16 mouse cellular contexts compared by ENCODE assay signal in the genomic region with DNA sequence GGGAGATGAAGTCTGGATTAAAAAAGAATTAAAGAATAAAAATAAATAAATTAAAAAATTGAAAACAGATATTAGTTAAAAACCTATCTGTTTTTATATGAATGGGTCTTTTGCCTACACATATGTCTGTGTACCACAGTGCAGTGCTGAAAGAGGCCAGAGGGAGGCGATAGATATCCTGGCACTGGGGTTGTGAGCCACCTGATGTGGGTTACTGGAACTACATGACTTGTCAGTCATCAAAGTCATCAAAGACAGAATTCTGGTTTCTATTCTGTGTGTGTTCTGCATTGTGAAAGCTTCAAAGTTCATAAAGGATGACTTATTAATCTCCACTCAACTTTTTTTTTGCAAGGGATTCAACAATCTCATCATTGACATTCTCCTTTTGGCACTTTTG. TPM values are rescaled to one million over a fixed set of nuclear protein-coding genes. Genes with fewer than 3 reads are reported as not detected.
DNase-seq lines count a peak whose midpoint lies in the region; ATAC-seq and TF ChIP-seq lines count a peak whose summit lies in the region.
"Had no signal": no experiment of that assay in that cellular context is flagged by ENCODE, and none has a peak within 500 bp of the region (broad histone marks: within the 10 kb centered on the region; RNA-seq: fewer than 3 reads in every experiment).

No protein-coding gene starts in this region.

- intact Hi-C loops in left cerebral cortex, adult 2 months (cut with DNase I), result no loop called here

- no peak overlapping the region for H3K9ac ChIP-seq in hindbrain, embryonic 11.5 days (ENCODE audit: low read depth, low read length)
- H3K9ac ChIP-seq: embryonic facial prominence, embryonic 13.5 days; hindbrain, embryonic 12.5 days; limb, embryonic 15.5 days; stomach, embryonic 15.5 days had no signal

- no peak for ATAC-seq in hindbrain, embryonic 11.5 days (ENCODE audit: low FRiP score)

- peak; percentile 26 for DNase-seq in adrenal gland, postnatal 14 days
- no peak for DNase-seq in adrenal gland, postnatal 25 days
- no peak for DNase-seq in left cerebral cortex, adult 2 months (ENCODE audit: extremely low spot score in 1 of 2, low spot score in 2 of 2)
- no peak for DNase-seq in left cerebral cortex, adult 18-20 months (ENCODE audit: low spot score in 2 of 2)
- DNase-seq in 416B (ENCODE audit: low read depth), result peak; percentile 38
- DNase-seq in cerebellum, adult 11-12 months, result no peak
- no peak for DNase-seq in hindbrain, embryonic 11.5 days (ENCODE audit: low spot score)
- DNase-seq: retina, postnatal 1 day had no signal

- TF ChIP-seq POLR2A in cortical plate, adult 2 months (IDR thresholded peaks at IDR 0.05; ENCODE audit: extremely low read depth, insufficient read depth, low read length), result no peak

- no peaks in the 10 kb centered on the region for H3K27me3 ChIP-seq in hindbrain, embryonic 11.5 days (ENCODE audit: control insufficient read depth, insufficient read depth, low read length)
- H3K27me3 ChIP-seq: embryonic facial prominence, embryonic 13.5 days; hindbrain, embryonic 12.5 days; limb, embryonic 15.5 days; megakaryocyte, embryonic 14.5 days; stomach, embryonic 15.5 days had no signal

- no peaks in the 10 kb centered on the region for H3K9me3 ChIP-seq in hindbrain, embryonic 11.5 days (ENCODE audit: control insufficient read depth, low read length)
- H3K9me3 ChIP-seq: embryonic facial prominence, embryonic 13.5 days; hindbrain, embryonic 12.5 days; limb, embryonic 15.5 days; megakaryocyte, embryonic 14.5 days; stomach, embryonic 15.5 days had no signal

- H3K4me3 ChIP-seq in left cerebral cortex, adult 2 months, result no peak overlapping the region
- no peak overlapping the region for H3K4me3 ChIP-seq in cortical plate, adult 2 months (ENCODE audit: insufficient read depth, low read length)
- no peak overlapping the region for H3K4me3 ChIP-seq in hindbrain, embryonic 11.5 days (ENCODE audit: low read depth, low read length)
- H3K4me3 ChIP-seq: embryonic facial prominence, embryonic 13.5 days; hindbrain, embryonic 12.5 days; limb, embryonic 15.5 days; megakaryocyte, embryonic 14.5 days; stomach, embryonic 15.5 days had no signal

- H3K4me1 ChIP-seq in cortical plate, adult 2 months (ENCODE audit: control insufficient read depth, insufficient read depth, low read length), result no peaks in the 10 kb centered on the region
- no peaks in the 10 kb centered on the region for H3K4me1 ChIP-seq in hindbrain, embryonic 11.5 days (replicated peaks; ENCODE audit: control insufficient read depth, insufficient read depth, low read length)
- H3K4me1 ChIP-seq: embryonic facial prominence, embryonic 13.5 days; hindbrain, embryonic 12.5 days; limb, embryonic 15.5 days; megakaryocyte, embryonic 14.5 days; stomach, embryonic 15.5 days had no signal

- no peaks in the 10 kb centered on the region for H3K36me3 ChIP-seq in hindbrain, embryonic 11.5 days (ENCODE audit: control insufficient read depth, insufficient read depth, low read length)
- H3K36me3 ChIP-seq: embryonic facial prominence, embryonic 13.5 days; hindbrain, embryonic 12.5 days; limb, embryonic 15.5 days; stomach, embryonic 15.5 days had no signal

- H3K27ac ChIP-seq in left cerebral cortex, adult 2 months, result no peak overlapping the region
- H3K27ac ChIP-seq in cortical plate, adult 2 months (ENCODE audit: insufficient read depth, low read length), result no peak overlapping the region
- H3K27ac ChIP-seq in hindbrain, embryonic 11.5 days (ENCODE audit: low read depth, low read length), result no peak overlapping the region
- H3K27ac ChIP-seq: embryonic facial prominence, embryonic 13.5 days; hindbrain, embryonic 12.5 days; limb, embryonic 15.5 days; stomach, embryonic 15.5 days had no signal

- 26% methylated on average over 1 of the region's 1 CpGs for WGBS in hindbrain, embryonic 11.5 days

- H3K4me2 ChIP-seq in hindbrain, embryonic 11.5 days (replicated peaks; ENCODE audit: low read depth, low read length), result no peak overlapping the region
- H3K4me2 ChIP-seq: embryonic facial prominence, embryonic 13.5 days; hindbrain, embryonic 12.5 days; limb, embryonic 15.5 days; stomach, embryonic 15.5 days had no signal

- TF ChIP-seq CTCF in left cerebral cortex, adult 2 months (IDR thresholded peaks at IDR 0.05), result peak; percentile 25
- TF ChIP-seq CTCF in cortical plate, adult 2 months (IDR thresholded peaks at IDR 0.05; ENCODE audit: extremely low read depth, insufficient read depth, low read length), result 0 out of 2 replicates have a peak, but pooled peaks have one; percentile 5

RNA-seq across cellular contexts. Expression of a gene that starts 43.4 kb away (rescaled TPM):
- not detected in 2 replicates for total RNA-seq in adrenal gland, postnatal 14 days (2021)
- not detected in 2 replicates for total RNA-seq in adrenal gland, postnatal 25 days (2021)
- not detected for total RNA-seq in left cerebral cortex, adult 2 months (2021)
- total RNA-seq in left cerebral cortex, adult 18-20 months (2021), result not detected
- polyA plus RNA-seq in cortical plate, adult 2 months (2012; rRNA removed), result not detected in 2 replicates
- polyA plus RNA-seq in hindbrain, embryonic 11.5 days (2014; fragmentation: Nextera tagmentation; extraction: Ambion mirVana), result not detected in 2 replicates
- total RNA-seq: granulocyte monocyte progenitor cell, adult 5-6 weeks; layer of hippocampus, postnatal 10 days had no signal
- polyA plus RNA-seq: embryonic facial prominence, embryonic 13.5 days; hindbrain, embryonic 12.5 days; limb, embryonic 15.5 days; stomach, embryonic 15.5 days had no signal

Comparison
In these comparisons a context has a peak if more than half of its experiments do, and no peak if none do; other contexts are left out.
1. DNase-seq: peak in adrenal gland, postnatal 14 days (single experiment) and 416B (single experiment); none in adrenal gland, postnatal 25 days (single experiment), left cerebral cortex, adult 2 months (0 of 2), left cerebral cortex, adult 18-20 months (0 of 2), cerebellum, adult 11-12 months (single experiment) and hindbrain, embryonic 11.5 days (single experiment).